Mouse (Mus musculus): ENCODE measurements around the gene Atp2c1.

DNA sequence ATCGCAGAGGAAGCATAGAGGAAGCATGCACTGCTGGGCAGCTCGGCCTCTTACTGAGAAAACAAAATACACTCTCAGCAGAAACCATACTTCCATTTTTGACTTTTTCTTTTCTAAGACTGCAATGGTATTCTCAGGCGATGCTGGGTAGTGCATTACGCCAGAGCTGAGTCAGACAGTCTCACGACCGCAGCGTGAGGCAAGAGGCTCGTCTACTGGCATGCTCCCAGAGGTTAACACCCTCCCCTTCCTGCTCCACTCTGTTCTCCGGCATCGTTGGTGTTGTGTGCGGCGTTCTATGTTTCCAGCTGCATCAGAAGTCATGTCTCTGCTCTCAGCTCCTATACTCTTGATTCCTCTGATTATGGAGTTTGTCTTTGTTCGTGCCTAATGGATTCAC, 68.1 kb downstream of the Atp2c1 start:
- TF ChIP-seq CTCF (IDR thresholded peaks at IDR 0.05; ENCODE audit: borderline replicate concordance, insufficient read depth, low read depth, low read length) (no peak), POLR2A (IDR thresholded peaks at IDR 0.05; ENCODE audit: borderline replicate concordance, insufficient read depth, low read length) (no peak)
